Mouse (Mus musculus): ENCODE data around the gene Ank3. TPM values are rescaled to one million over a fixed set of nuclear protein-coding genes. Genes with fewer than 3 reads are reported as not detected.

Ank3 gene
- polyA plus RNA-seq, 1 experiment from 2014 or later = 21.6 TPM

DNA sequence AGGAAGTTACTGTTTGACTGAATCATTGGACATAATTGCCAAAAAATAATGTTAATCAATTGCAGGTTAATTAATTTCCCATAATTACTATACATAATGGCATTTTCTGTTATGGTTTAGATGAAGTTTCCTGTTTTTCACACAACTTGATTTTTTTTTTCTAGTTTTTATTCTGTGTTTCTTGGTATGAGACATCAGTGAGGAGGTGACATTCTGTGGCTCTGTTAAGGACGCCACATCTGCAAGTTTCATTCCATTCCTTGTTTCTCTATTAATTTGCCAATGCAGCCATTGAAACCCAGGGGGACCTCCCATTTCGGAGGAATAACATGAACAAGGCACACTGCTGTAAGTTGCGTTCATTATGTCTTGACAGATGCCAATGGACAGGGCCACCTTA, 143.9 kb downstream of the Ank3 start:
- Histone ChIP-seq H3K4me1 (replicated peaks; ENCODE audit: control insufficient read depth, insufficient read depth, low read length) (no peaks in the 10 kb centered on the region), H3K9me3 (ENCODE audit: control insufficient read depth) (no peaks in the 10 kb centered on the region), H3K9ac (ENCODE audit: low read depth, low read length) (no peak overlapping the region), H3K27ac (ENCODE audit: low read depth, low read length) (no peak overlapping the region), H3K4me2 (replicated peaks; ENCODE audit: low read depth) (no peak overlapping the region), H3K36me3 (ENCODE audit: control insufficient read depth, insufficient read depth) (no peaks in the 10 kb centered on the region), H3K27me3 (replicated peaks; ENCODE audit: control insufficient read depth, insufficient read depth, low read length) (no peaks in the 10 kb centered on the region), H3K4me3 (ENCODE audit: low read depth, low read length) (no peak overlapping the region)
- TF ChIP-seq CTCF (IDR thresholded peaks at IDR 0.05; ENCODE audit: low read depth) = no peak
- ATAC-seq = no peak
- WGBS = 93% methylated on average over 3 of the region's 3 CpGs

DNA sequence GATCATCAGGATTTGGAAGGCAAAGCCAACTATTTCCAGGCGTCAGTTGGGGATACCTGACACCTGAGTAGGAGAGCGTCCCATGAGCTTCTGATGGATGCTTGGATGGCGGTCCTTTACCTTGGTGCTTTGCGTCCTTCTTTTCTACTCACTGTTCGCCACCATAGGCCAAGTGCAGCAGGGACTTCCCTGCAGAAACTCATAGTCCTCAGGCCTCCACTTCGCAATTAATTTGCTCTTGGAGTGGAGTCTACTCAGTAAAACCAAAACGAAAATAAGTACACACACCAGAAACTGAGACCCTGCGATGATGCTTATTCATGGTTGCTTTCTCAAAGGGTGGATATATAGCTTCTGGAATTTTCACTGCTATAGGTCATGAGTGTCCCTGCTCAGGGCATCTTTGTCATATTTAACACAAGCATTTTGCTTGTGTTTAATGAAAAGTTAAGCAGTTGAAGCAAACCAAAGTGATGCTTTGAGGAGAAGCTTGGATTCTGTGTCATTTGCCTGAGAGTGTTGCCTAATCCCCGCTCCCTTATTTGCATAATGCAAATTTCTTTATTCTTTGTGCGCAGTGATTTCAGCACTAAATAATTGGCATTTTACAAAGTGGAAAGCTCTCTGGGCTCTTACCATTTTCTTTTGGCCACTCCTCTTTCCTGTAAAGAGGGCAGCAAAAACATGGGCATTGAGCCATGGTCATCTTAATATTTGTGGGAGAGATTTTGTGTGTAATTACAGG, 145.5 kb downstream of the Ank3 start:
- Histone ChIP-seq H3K27ac (ENCODE audit: low read depth, low read length) (no peak overlapping the region), H3K4me3 (ENCODE audit: low read depth, low read length) (no peak overlapping the region), H3K4me2 (replicated peaks; ENCODE audit: low read depth) (no peak overlapping the region), H3K36me3 (ENCODE audit: control insufficient read depth, insufficient read depth) (no peaks in the 10 kb centered on the region), H3K27me3 (replicated peaks; ENCODE audit: control insufficient read depth, insufficient read depth, low read length) (no peaks in the 10 kb centered on the region), H3K9ac (ENCODE audit: low read depth, low read length) (no peak overlapping the region), H3K9me3 (ENCODE audit: control insufficient read depth) (no peaks in the 10 kb centered on the region), H3K4me1 (replicated peaks; ENCODE audit: control insufficient read depth, insufficient read depth, low read length) (no peaks in the 10 kb centered on the region)
- no peak for TF ChIP-seq CTCF (IDR thresholded peaks at IDR 0.05; ENCODE audit: low read depth)
- no peak for ATAC-seq
- 95% methylated on average over 10 of the region's 10 CpGs for WGBS

DNA sequence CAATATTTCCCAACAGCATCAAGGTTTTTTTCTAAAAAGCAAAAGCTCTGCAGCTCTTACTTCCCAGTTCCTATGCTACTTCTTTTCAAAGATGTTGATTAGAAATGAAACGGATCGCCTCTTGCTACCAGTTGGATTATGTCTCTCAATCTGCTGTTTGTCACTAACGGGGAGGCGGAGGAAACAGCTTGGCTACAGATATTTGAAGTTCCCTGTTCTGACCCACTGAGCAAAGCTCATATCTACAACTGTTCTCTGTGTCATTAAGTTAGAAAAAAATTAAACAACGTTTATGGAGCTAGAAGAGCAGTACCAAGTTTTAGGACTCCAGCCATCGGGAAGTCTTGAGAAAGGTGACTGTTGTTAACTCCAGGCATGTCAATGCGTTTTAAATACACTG, 146.1 kb downstream of the Ank3 start:
- Histone ChIP-seq H3K4me1 (replicated peaks; ENCODE audit: control insufficient read depth, insufficient read depth, low read length) (no peaks in the 10 kb centered on the region), H3K27me3 (replicated peaks; ENCODE audit: control insufficient read depth, insufficient read depth, low read length) (no peaks in the 10 kb centered on the region), H3K27ac (ENCODE audit: low read depth, low read length) (no peak overlapping the region), H3K4me2 (replicated peaks; ENCODE audit: low read depth) (no peak overlapping the region), H3K9ac (ENCODE audit: low read depth, low read length) (no peak overlapping the region), H3K4me3 (ENCODE audit: low read depth, low read length) (no peak overlapping the region), H3K36me3 (ENCODE audit: control insufficient read depth, insufficient read depth) (no peaks in the 10 kb centered on the region), H3K9me3 (ENCODE audit: control insufficient read depth) (no peaks in the 10 kb centered on the region)
- TF ChIP-seq CTCF (IDR thresholded peaks at IDR 0.05; ENCODE audit: low read depth) = no peak
- 69% methylated on average over 7 of the region's 7 CpGs for WGBS
- ATAC-seq = no peak

DNA sequence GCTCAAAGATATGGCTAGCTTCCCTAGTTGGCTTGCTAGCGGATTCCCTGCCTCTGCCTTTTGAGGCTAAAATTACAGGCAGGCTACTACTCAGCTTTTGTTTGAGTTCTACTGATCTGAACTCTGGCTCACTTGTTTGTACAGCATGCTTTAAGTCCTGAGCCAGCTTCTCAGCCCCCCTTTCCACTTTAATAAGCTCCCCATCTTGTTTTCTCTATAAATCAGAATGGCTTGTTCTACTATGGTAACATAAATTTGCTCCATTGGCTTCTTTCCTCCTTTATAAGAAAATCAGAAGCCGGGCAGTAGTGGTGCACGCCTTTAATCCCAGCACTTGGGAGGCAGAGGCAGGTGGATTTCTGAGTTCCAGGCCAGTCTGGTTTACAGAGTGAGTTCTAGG, 147.4 kb downstream of the Ank3 start:
- ATAC-seq = no peak
- no peaks in the 10 kb centered on the region for H3K27me3 ChIP-seq (replicated peaks; ENCODE audit: control insufficient read depth, insufficient read depth, low read length)
- no peaks in the 10 kb centered on the region for H3K4me1 ChIP-seq (replicated peaks; ENCODE audit: control insufficient read depth, insufficient read depth, low read length)
- H3K27ac ChIP-seq (ENCODE audit: low read depth, low read length) = no peak overlapping the region
- H3K9me3 ChIP-seq (ENCODE audit: control insufficient read depth) = no peaks in the 10 kb centered on the region
- no peak for TF ChIP-seq CTCF (IDR thresholded peaks at IDR 0.05; ENCODE audit: low read depth)
- no peak overlapping the region for H3K9ac ChIP-seq (ENCODE audit: low read depth, low read length)
- H3K36me3 ChIP-seq (ENCODE audit: control insufficient read depth, insufficient read depth) = no peaks in the 10 kb centered on the region
- H3K4me3 ChIP-seq (ENCODE audit: low read depth, low read length) = no peak overlapping the region
- H3K4me2 ChIP-seq (replicated peaks; ENCODE audit: low read depth) = no peak overlapping the region
- WGBS = 94% methylated on average over 3 of the region's 3 CpGs

DNA sequence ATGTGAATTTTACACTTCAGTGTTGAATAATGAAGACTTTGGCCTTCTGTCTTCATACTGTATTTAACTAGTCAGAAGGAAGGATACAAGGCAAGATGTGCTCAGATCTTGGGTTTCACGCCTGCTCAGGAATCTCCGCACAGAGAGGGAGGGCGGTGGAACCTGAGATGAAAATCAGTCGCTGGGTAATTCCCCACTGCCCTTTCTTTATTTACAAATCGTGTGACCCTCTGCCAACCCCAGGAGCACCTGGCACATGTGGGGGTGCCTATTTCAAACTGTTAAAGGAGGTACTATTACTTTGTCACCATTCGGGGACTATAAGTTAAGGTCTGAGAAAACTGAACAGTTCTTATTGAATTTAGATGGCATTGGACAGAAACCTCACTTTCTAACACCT, 148.1 kb downstream of the Ank3 start:
- WGBS = 81% methylated on average over 6 of the region's 6 CpGs
- Histone ChIP-seq H3K27ac (ENCODE audit: low read depth, low read length) (no peak overlapping the region), H3K9me3 (ENCODE audit: control insufficient read depth) (no peaks in the 10 kb centered on the region), H3K36me3 (ENCODE audit: control insufficient read depth, insufficient read depth) (no peaks in the 10 kb centered on the region), H3K9ac (ENCODE audit: low read depth, low read length) (no peak overlapping the region), H3K4me2 (replicated peaks; ENCODE audit: low read depth) (no peak overlapping the region), H3K4me3 (ENCODE audit: low read depth, low read length) (no peak overlapping the region), H3K4me1 (replicated peaks; ENCODE audit: control insufficient read depth, insufficient read depth, low read length) (no peaks in the 10 kb centered on the region), H3K27me3 (replicated peaks; ENCODE audit: control insufficient read depth, insufficient read depth, low read length) (no peaks in the 10 kb centered on the region)
- ATAC-seq = no peak
- TF ChIP-seq CTCF (IDR thresholded peaks at IDR 0.05; ENCODE audit: low read depth) = no peak

DNA sequence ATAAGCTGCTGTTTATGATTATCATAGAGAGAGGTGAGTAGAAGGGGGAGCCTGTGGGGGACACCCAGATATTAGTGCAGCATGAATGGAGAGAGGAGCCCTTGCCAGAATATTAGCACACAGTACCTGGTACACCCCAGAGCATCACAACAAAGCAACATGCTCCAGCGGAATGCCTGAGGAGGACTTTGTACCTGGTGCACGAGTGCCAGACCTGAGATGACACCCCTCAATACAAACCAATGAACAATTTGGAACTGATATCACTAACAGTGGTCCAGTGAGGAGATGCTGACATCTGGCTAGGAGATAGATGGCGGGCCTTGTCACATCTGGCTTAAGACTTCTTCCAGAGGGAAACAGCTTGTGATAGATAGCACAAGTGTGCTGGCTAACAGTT, 150.2 kb downstream of the Ank3 start:
- no peak overlapping the region for H3K27ac ChIP-seq (ENCODE audit: low read depth, low read length)
- H3K4me3 ChIP-seq (ENCODE audit: low read depth, low read length) = no peak overlapping the region
- no peaks in the 10 kb centered on the region for H3K4me1 ChIP-seq (replicated peaks; ENCODE audit: control insufficient read depth, insufficient read depth, low read length)
- H3K27me3 ChIP-seq (replicated peaks; ENCODE audit: control insufficient read depth, insufficient read depth, low read length) = no peaks in the 10 kb centered on the region
- no peaks in the 10 kb centered on the region for H3K36me3 ChIP-seq (ENCODE audit: control insufficient read depth, insufficient read depth)
- H3K9ac ChIP-seq (ENCODE audit: low read depth, low read length) = no peak overlapping the region
- TF ChIP-seq CTCF (IDR thresholded peaks at IDR 0.05; ENCODE audit: low read depth) = no peak
- WGBS = 64% methylated on average over 3 of the region's 3 CpGs
- no peaks in the 10 kb centered on the region for H3K9me3 ChIP-seq (ENCODE audit: control insufficient read depth)
- no peak for ATAC-seq
- H3K4me2 ChIP-seq (replicated peaks; ENCODE audit: low read depth) = no peak overlapping the region

All from intestine, postnatal 0 days (tissue).